Mouse (Mus musculus): Measurements from ENCODE around the gene Il22ra1. TPM values are rescaled to one million over a fixed set of nuclear protein-coding genes. Genes with fewer than 3 reads are reported as not detected.

Il22ra1 gene
- polyA plus RNA-seq, 1 experiment from 2014 or later, result not detected

Other genes with a start within 250 kb of the Il22ra1 start
- gene Stpg1, start 233.4 kb upstream of the Il22ra1 start, polyA plus RNA-seq (2015; fragmentation: Nextera tagmentation; extraction: Ambion mirVana), result 0.23 and 0.37 TPM in 2 replicates
- gene Nipal3, start 233.1 kb upstream of the Il22ra1 start, polyA plus RNA-seq (2015; fragmentation: Nextera tagmentation; extraction: Ambion mirVana), result 8.0 and 8.7 TPM in 2 replicates
- 1.1 and 2.6 TPM in 2 replicates for gene Grhl3, start 154.5 kb upstream of the Il22ra1 start, polyA plus RNA-seq (2015; fragmentation: Nextera tagmentation; extraction: Ambion mirVana)
- gene Ifnlr1, start 41.9 kb upstream of the Il22ra1 start, polyA plus RNA-seq (2015; fragmentation: Nextera tagmentation; extraction: Ambion mirVana), result 0.46 and 0.47 TPM in 2 replicates
- 1.0 and 1.1 TPM in 2 replicates for gene Myom3, start 31.5 kb downstream of the Il22ra1 start, polyA plus RNA-seq (2015; fragmentation: Nextera tagmentation; extraction: Ambion mirVana)
- 157 and 178 TPM in 2 replicates for gene Srsf10, start 127.6 kb downstream of the Il22ra1 start, polyA plus RNA-seq (2015; fragmentation: Nextera tagmentation; extraction: Ambion mirVana)
- gene Pnrc2, start 145.7 kb downstream of the Il22ra1 start, polyA plus RNA-seq (2015; fragmentation: Nextera tagmentation; extraction: Ambion mirVana), result 82.1 and 114 TPM in 2 replicates
- gene Cnr2, start 167.2 kb downstream of the Il22ra1 start, polyA plus RNA-seq (2015; fragmentation: Nextera tagmentation; extraction: Ambion mirVana), result 0.10 and 0.50 TPM in 2 replicates
- 68.6 and 71.5 TPM in 2 replicates for gene Fuca1, start 192.6 kb downstream of the Il22ra1 start, polyA plus RNA-seq (2015; fragmentation: Nextera tagmentation; extraction: Ambion mirVana)
- 68.2 and 68.9 TPM in 2 replicates for gene Hmgcl, start 218.3 kb downstream of the Il22ra1 start, polyA plus RNA-seq (2015; fragmentation: Nextera tagmentation; extraction: Ambion mirVana)
- gene Gale, start 235.6 kb downstream of the Il22ra1 start, polyA plus RNA-seq (2015; fragmentation: Nextera tagmentation; extraction: Ambion mirVana), result 47.7 and 53.5 TPM in 2 replicates
- gene Lypla2, start 244.5 kb downstream of the Il22ra1 start, polyA plus RNA-seq (2015; fragmentation: Nextera tagmentation; extraction: Ambion mirVana), result 200 and 211 TPM in 2 replicates